Mouse (Mus musculus) E14TG2a.4 (cell line): ENCODE results near the gene Nipa1.

Experiments used
- CTCF ChIP-seq: conservative IDR thresholded peaks from 2 replicates; pipeline ENCODE4 v1.5.1; 2014; ENCODE audit warnings: low read length
- NANOG ChIP-seq: IDR thresholded peaks from 2 replicates; pipeline ENCODE4 v1.6.1; 2014; ENCODE audit warnings: borderline replicate concordance, low read length, mixed read lengths

DNA sequence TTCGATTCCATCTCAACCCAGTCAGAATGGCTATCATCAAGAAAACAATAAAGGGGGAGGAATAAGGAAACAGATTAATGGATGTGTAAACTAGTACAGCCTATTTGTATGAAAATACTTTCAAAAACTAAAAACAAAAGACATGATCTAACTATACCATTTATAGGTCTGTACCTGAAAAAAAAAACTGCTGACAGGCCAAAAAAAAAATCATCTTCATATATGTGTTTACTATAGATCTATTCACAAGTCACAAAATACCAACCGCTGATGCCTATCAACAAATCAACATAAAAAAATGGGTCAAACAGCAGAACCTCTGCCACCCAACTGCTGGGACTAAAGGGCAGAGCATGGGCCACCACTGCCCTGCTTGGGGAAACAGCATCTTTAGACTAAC lies 63.7 kb downstream of the Nipa1 start:
- TF ChIP-seq CTCF (no peak), NANOG (no peak)
